Mouse (Mus musculus) heart, postnatal 25 days (tissue): ENCODE results near the gene Angptl7. TPM values are rescaled to one million over a fixed set of nuclear protein-coding genes. Genes with fewer than 3 reads are reported as not detected.
A peak's percentile ranks its signal among the peaks of the same experiment; 100 is the strongest.

ENCODE experiments used
- DNase-seq: peaks from one replicate; pipeline ENCODE4 v3.0.0; 2022; ENCODE audit warnings: low spot score
- intact Hi-C: fragments of 180-260 bp; cut with DNase I; formaldehyde crosslinking; loops from one replicate; pipeline ENCODE4 v1.15.1; 2025
- total RNA-seq, 2 experiments: library from RNA; stranded (reverse); gene quantifications; 2 replicates each; pipeline ENCODE4 v1.2.3; 2021

Angptl7 gene
- total RNA-seq, result 1 to 10 TPM; 2.3 to 5.4 TPM

DNA sequence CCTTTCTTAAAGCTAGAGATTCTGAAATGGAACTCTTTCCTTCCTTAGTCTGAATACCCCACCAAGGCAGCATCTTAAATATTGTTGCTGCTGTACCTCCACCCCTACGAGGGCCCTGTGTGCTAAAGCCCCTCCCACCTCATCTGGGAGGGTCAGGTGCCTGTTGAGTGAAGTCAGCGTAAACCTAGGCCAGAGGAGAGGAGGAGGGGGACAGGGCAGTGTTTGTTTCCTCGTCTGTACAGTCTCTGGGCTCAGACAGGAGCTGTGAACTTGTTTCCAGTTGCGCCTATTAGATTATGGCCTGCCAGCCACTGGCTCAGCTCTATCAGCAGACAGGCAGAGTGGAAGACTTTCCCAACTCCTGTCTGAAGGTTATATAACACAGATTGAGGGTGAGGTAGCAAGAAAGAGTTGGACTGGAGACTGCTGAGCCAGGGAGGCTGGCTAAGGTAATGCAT is at the start of gene Angptl7:
Angptl7 (minus strand) TSS at position 51 of the 458 bp plus-strand sequence.
- peak; percentile 37 for DNase-seq
- intact Hi-C loops, result no loop called here

DNA sequence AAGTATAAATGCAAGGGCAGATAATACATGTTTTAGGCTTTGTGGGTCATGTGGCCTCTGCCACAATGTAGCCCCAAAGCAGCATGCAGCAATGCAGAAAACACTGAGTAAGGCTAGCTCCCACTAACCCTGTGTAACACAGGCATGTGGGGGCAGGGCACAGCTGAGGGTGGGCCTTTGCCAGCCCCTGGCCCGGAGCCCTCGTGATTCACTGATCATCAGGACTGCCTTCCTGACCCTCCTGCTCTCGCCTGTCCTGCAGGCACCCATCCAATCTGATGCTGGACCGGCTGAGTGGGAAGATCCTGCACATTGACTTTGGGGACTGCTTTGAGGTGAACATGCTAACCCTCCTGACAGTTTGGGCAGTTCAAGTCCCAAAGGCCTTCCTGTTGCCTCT is 48.8 kb upstream of the Angptl7 start:
- intact Hi-C loops, result no loop called here

DNA sequence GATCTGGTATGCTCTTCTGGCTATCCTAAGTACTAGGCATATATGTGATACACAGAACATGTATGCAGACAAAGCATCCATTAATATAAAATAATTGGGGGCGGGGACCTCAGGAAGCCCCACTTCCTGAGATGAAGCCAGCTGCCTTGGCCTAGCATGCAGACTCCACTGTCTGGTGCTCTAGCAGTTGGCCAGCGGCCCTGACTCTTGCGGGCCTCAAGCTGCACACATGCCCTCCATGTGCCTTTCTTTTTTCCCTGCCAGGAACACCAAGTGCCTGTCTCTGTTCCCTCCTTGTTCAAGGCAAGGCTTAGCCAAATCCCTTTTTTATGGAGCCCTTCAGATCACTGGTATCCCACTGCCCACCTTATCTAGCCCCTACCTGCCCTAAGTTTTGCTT is 35.6 kb upstream of the Angptl7 start:
- intact Hi-C loops, result no loop called here

More for the DNA sequence above, 48.8 kb upstream of the Angptl7 start:
- no peak for DNase-seq

DNA sequence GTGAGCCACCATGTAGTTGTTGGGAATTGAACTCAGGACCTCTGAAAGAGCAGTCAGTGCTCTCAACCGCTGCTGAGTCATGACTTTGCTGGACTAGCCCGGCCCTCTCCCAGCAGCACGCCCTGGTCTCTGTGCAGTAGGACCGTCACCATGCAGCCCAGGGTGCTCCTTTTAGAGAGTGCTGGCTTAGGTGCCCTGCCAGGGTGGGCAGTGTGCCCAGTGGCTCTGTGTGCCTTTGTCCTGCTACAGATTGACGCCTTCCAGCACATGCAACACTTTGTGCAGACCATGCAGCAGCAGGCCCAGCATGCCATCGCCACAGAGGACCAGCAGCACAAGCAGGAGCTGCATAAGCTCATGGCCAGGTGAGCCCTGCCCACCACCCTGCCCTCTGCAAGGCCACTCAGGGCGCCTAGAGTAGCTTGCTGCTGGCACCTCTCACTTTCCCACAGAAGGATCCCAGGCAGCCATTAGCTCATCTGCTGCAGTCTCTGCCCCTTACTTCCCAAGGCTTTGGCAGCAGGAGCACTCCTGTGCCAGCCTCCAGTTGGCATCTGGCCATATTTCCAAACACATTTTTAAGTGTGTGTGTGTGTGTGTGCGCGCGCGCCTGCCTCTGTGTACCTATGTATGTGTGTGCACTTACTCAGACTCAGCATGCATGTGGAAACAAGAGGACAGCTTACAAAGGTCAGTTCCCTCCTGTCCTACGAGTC is 33.5 kb upstream of the Angptl7 start:
- intact Hi-C loops, result no loop called here
- DNase-seq, result no peak

More for the DNA sequence above, 35.6 kb upstream of the Angptl7 start:
- DNase-seq, result no peak

GRCm38 (mm10) chr4:148532516-148532915 is 32.3 kb upstream of the Angptl7 start:
- DNase-seq, result no peak
- intact Hi-C loops, result no loop called here

- intact Hi-C loops, result no loop called here
- no peak for DNase-seq
These were observed 31.1 kb upstream of the Angptl7 start for GRCm38 (mm10) chr4:148531341-148531740.

- intact Hi-C loops, result no loop called here
- no peak for DNase-seq
These were observed 30.5 kb upstream of the Angptl7 start for GRCm38 (mm10) chr4:148530778-148531177.

DNA sequence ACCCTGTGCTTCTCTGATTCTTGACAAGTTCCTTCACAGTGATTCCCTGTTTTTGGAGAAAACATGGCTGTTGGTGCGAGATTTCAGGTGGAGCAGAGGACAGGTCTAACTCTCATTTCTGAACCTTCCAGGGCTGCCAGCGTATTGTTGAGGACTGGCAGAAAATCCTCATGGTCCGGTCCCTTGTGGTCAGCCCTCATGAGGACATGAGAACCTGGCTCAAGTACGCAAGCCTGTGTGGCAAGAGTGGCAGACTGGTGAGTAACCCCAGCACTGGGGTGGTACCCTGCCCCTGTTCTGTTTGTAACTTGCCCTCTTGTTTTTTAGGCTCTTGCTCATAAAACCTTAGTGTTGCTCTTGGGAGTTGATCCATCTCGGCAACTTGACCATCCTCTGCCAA is 30.1 kb upstream of the Angptl7 start:
- DNase-seq, result no peak
- intact Hi-C loops, result no loop called here

DNA sequence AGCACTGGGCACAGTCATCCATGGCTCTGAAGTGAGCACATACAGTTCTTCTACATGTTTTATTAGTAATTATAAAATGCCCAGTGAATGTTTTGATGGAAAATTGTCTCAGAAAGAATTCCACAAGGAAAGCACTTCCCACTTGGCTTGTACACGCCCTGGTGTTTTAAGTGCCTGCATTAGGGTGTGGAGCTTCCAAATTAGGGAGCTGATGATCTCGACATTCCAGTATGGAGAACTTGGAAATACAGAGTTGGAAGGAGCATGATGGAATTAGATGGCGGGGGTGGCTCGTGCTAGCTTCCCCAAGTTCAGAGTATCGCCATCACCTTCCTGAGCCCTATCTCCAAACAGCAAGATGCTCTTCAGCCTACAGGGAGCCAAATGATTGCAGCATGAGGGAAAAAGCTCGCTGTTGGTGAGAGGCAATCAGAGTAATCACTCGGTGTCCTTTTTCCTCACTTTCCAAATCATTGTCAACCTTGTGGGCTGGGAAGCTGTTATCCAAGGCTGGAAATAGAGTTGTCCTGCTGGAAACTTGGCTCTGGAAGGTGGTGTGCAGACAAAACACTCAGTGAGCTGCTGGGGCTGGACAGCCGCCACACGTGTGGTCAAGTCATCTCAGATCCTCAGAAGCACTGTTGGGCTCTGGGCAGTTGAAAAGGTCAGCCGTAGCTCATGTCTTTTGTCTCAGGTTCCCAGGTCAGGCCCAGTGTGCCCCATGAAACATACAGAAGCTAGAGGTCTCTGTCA is 27.1 kb upstream of the Angptl7 start:
- intact Hi-C loops, result no loop called here
- no peak for DNase-seq

GRCm38 (mm10) chr4:148523538-148523937 is 23.3 kb upstream of the Angptl7 start:
- no peak for DNase-seq
- intact Hi-C loops, result no loop called here

DNA sequence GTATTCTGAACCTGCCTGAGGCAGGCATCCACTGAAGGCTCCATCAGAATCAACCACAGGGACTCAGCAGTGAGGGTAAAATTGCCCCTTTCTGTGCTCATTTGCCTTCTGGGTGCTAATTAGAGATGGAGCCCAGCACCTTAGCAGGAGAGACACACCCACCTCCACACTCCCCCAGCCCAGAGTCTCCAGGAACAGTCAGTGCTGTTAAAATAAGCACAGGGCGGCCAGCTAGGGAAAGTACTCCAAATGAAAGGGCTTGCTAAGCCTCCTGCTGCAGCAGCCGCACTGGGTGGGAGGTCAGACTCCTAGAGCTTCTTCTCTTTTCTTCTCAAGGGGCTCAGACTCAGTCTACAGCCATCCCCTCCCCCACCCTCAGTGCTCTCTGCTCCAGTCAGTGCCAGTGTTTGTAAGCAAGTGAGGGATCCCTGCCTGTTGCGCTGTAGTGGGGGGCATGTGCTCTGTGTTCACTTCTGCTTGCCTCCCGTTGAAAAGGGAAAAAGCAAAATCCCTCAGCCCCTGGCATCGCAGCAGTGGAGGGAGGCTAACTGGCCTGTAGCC is 18.1 kb upstream of the Angptl7 start:
- intact Hi-C loops, result no loop called here
- no peak for DNase-seq

- intact Hi-C loops, result no loop called here
These were observed 17.5 kb upstream of the Angptl7 start for GRCm38 (mm10) chr4:148517809-148518208.

DNA sequence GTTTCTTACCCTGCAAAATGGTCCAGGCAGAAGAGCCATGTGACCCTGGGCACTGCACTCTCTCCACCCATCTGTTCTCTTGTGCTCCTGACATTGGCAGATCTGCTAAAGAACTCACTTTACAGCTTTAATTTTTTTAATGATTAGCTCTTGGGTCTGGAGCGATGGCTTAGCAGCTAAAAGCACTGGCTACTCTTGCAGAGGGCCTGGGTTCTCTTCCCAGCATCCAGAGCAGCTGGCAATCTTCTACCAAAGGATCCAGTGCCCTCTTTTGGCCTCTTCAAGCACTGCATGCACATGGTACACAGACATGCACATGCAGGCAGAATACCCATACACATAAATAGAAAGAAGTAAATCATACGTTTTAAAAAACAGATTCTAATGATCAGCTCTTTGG is 15.1 kb upstream of the Angptl7 start:
- intact Hi-C loops, result no loop called here
- no peak for DNase-seq

More at GRCm38 (mm10) chr4:148517809-148518208, 17.5 kb upstream of the Angptl7 start:
- DNase-seq, result no peak

- peak; percentile 24 for DNase-seq
- intact Hi-C loops, result no loop called here
These were observed 12.8 kb upstream of the Angptl7 start for GRCm38 (mm10) chr4:148513021-148513559.

DNA sequence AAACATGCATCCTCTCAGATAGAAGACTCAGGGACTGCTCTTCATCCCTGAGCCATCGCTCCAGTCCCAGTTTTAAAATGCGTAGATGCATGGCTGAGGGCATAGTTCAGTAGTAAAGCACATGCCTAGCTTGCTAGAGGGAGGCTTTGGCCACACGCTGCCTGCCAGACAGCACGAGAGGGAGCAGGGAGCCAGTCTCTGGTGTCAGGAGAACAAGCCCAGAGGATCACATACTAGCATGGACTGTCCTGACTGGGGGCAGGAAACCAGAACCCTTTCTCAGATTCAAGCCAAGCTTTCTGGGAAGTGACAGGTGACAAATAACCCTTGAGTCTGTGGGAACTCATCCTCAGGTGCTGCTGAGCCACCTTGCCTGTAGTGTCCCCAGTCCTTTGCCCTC is 11.1 kb upstream of the Angptl7 start:
- intact Hi-C loops, result no loop called here
- no peak for DNase-seq

GRCm38 (mm10) chr4:148510691-148511090 is 10.4 kb upstream of the Angptl7 start:
- intact Hi-C loops, result no loop called here
- peak; percentile 48 for DNase-seq

- no peak for DNase-seq
- intact Hi-C loops, result no loop called here
These were observed 9.3 kb upstream of the Angptl7 start for GRCm38 (mm10) chr4:148509450-148510084.

DNA sequence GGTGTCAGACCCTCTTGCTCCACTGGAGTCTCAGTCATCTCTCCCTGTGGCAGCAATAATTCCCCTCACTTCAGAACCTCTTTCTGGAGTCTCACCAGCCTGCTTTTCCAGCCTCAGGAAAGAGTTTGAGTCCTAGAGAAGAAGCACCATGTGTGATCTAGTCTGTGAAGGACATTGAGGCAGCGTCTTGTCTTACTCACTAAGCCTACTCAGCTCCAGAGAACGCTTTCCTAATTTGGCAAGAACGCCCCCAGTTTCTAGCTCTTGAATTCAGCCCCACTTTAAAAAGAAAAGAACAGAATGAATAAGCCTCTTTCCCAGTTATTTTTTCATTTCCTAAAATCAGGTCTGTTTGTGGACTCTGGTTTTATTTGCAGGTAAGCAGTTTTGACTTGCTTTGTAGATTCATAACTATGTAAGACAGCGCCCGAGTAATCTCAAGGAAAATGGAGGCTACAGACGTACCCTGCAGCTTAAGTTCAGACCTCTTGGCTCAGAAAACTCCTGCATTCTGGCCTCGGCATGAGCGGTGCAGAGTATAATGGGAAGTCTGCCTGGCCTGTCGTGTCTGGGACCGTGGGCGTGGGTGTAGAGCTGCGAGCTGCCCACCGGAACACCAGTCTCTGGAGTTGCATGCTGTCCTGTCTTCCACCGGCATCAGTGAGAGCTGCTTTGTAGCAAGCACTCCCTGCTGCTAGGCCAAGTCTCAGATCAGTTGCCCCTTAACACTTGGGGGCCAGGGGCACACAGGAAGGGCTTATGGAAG is 8.0 kb upstream of the Angptl7 start:
- intact Hi-C loops, result no loop called here
- DNase-seq, result no peak

DNA sequence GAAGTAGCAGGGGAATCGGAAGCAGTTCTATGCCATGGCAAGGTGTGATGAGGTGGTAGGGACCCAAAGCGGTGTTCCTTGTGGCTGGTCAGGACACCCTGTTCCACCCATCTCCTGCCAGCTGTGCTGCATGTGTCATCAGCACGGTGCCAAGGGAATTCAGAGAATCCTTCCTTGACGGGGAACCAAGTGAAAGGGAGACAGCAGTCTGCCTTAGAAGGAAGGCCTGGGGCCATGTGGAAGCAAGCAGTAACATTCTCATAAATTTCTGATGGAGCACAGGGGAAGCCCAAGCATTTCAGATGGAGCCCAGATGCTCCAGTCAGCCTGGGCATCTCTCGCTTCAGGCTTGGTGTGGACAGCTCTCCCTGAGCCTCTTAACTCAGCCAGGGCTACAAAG is 7.3 kb upstream of the Angptl7 start:
- no peak for DNase-seq
- intact Hi-C loops, result no loop called here
